Mouse (Mus musculus): ENCODE data around the gene Ncf2.
A peak's percentile ranks its signal among the peaks of the same experiment; 100 is the strongest.

Gene Ncf2

GRCm38 (mm10) chr1:152819558-152819957 lies 19.6 kb downstream of the Ncf2 start:
- H3K36me3 ChIP-seq (ENCODE audit: insufficient read depth, low read length) = no peaks in the 10 kb centered on the region
- no peak for TF ChIP-seq CTCF (conservative IDR thresholded peaks at IDR 0.05; ENCODE audit: low read length)
- TF ChIP-seq NANOG (IDR thresholded peaks at IDR 0.05; ENCODE audit: borderline replicate concordance, low read length) = no peak
- no peak for TF ChIP-seq POU5F1 (IDR thresholded peaks at IDR 0.05; ENCODE audit: borderline replicate concordance, low read length)
- no peaks in the 10 kb centered on the region for H3K9me3 ChIP-seq (ENCODE audit: low read length)
- H3K4me3 ChIP-seq (replicated peaks; ENCODE audit: low read length) = no peak overlapping the region
- peaks cover 52% of the 10 kb centered on the region for H3K4me1 ChIP-seq (replicated peaks; ENCODE audit: low read depth, low read length)
- H3K27me3 ChIP-seq (ENCODE audit: insufficient read depth, low read length) = no peaks in the 10 kb centered on the region

GRCm38 (mm10) chr1:152820911-152821695 lies 21.1 kb downstream of the Ncf2 start:
- no peak for TF ChIP-seq NANOG (IDR thresholded peaks at IDR 0.05; ENCODE audit: borderline replicate concordance, low read length)
- no peak for TF ChIP-seq POU5F1 (IDR thresholded peaks at IDR 0.05; ENCODE audit: borderline replicate concordance, low read length)
- no peak for TF ChIP-seq CTCF (conservative IDR thresholded peaks at IDR 0.05; ENCODE audit: low read length)

GRCm38 (mm10) chr1:152821746-152822145 lies 21.8 kb downstream of the Ncf2 start:
- Histone ChIP-seq H3K9me3 (ENCODE audit: low read length) (no peaks in the 10 kb centered on the region), H3K36me3 (ENCODE audit: insufficient read depth, low read length) (no peaks in the 10 kb centered on the region), H3K4me1 (replicated peaks; ENCODE audit: low read depth, low read length) (peaks cover 31% of the 10 kb centered on the region), H3K27me3 (ENCODE audit: insufficient read depth, low read length) (no peaks in the 10 kb centered on the region), H3K4me3 (replicated peaks; ENCODE audit: low read length) (no peak overlapping the region)
- no peak for TF ChIP-seq POU5F1 (IDR thresholded peaks at IDR 0.05; ENCODE audit: borderline replicate concordance, low read length)
- no peak for TF ChIP-seq NANOG (IDR thresholded peaks at IDR 0.05; ENCODE audit: borderline replicate concordance, low read length)
- no peak for TF ChIP-seq CTCF (conservative IDR thresholded peaks at IDR 0.05; ENCODE audit: low read length)

More at GRCm38 (mm10) chr1:152820911-152821695, 21.1 kb downstream of the Ncf2 start:
- H3K4me3 ChIP-seq (replicated peaks; ENCODE audit: low read length) = no peak overlapping the region
- no peaks in the 10 kb centered on the region for H3K36me3 ChIP-seq (ENCODE audit: insufficient read depth, low read length)
- no peaks in the 10 kb centered on the region for H3K27me3 ChIP-seq (ENCODE audit: insufficient read depth, low read length)
- no peaks in the 10 kb centered on the region for H3K9me3 ChIP-seq (ENCODE audit: low read length)
- peaks cover 38% of the 10 kb centered on the region for H3K4me1 ChIP-seq (replicated peaks; ENCODE audit: low read depth, low read length)

- Histone ChIP-seq H3K4me3 (replicated peaks; ENCODE audit: low read length) (no peak overlapping the region), H3K4me1 (replicated peaks; ENCODE audit: low read depth, low read length) (peaks cover 32% of the 10 kb centered on the region), H3K36me3 (ENCODE audit: insufficient read depth, low read length) (no peaks in the 10 kb centered on the region), H3K9me3 (ENCODE audit: low read length) (no peaks in the 10 kb centered on the region), H3K27me3 (ENCODE audit: insufficient read depth, low read length) (no peaks in the 10 kb centered on the region)
- TF ChIP-seq POU5F1 (IDR thresholded peaks at IDR 0.05; ENCODE audit: borderline replicate concordance, low read length) (no peak), CTCF (conservative IDR thresholded peaks at IDR 0.05; ENCODE audit: low read length) (no peak), NANOG (IDR thresholded peaks at IDR 0.05; ENCODE audit: borderline replicate concordance, low read length) (no peak)
Measured at GRCm38 (mm10) chr1:152824206-152824605, 24.2 kb downstream of the Ncf2 start.

- Histone ChIP-seq H3K4me1 (replicated peaks; ENCODE audit: low read depth, low read length) (peaks cover 44% of the 10 kb centered on the region), H3K27me3 (ENCODE audit: insufficient read depth, low read length) (no peaks in the 10 kb centered on the region), H3K9me3 (ENCODE audit: low read length) (no peaks in the 10 kb centered on the region), H3K36me3 (ENCODE audit: insufficient read depth, low read length) (peaks cover 13% of the 10 kb centered on the region), H3K4me3 (replicated peaks; ENCODE audit: low read length) (no peak overlapping the region)
- no peak for TF ChIP-seq NANOG (IDR thresholded peaks at IDR 0.05; ENCODE audit: borderline replicate concordance, low read length)
- no peak for TF ChIP-seq CTCF (conservative IDR thresholded peaks at IDR 0.05; ENCODE audit: low read length)
- no peak for TF ChIP-seq POU5F1 (IDR thresholded peaks at IDR 0.05; ENCODE audit: borderline replicate concordance, low read length)
Measured at GRCm38 (mm10) chr1:152826446-152826845, 26.5 kb downstream of the Ncf2 start.

GRCm38 (mm10) chr1:152828168-152828567 lies 28.2 kb downstream of the Ncf2 start:
- Histone ChIP-seq H3K4me1 (replicated peaks; ENCODE audit: low read depth, low read length) (peaks cover 61% of the 10 kb centered on the region), H3K9me3 (ENCODE audit: low read length) (no peaks in the 10 kb centered on the region), H3K36me3 (ENCODE audit: insufficient read depth, low read length) (peaks cover 30% of the 10 kb centered on the region), H3K4me3 (replicated peaks; ENCODE audit: low read length) (peak overlapping the region; percentile 35; the same call in 1 of the 2 replicates), H3K27me3 (ENCODE audit: insufficient read depth, low read length) (no peaks in the 10 kb centered on the region)
- TF ChIP-seq NANOG (IDR thresholded peaks at IDR 0.05; ENCODE audit: borderline replicate concordance, low read length) (no peak), POU5F1 (IDR thresholded peaks at IDR 0.05; ENCODE audit: borderline replicate concordance, low read length) (no peak), CTCF (conservative IDR thresholded peaks at IDR 0.05; ENCODE audit: low read length) (no peak)

GRCm38 (mm10) chr1:152828637-152829355 lies 28.8 kb downstream of the Ncf2 start:
- Histone ChIP-seq H3K4me3 (replicated peaks; ENCODE audit: low read length) (peak overlapping the region; percentile 35; the same call in 1 of the 2 replicates), H3K27me3 (ENCODE audit: insufficient read depth, low read length) (no peaks in the 10 kb centered on the region), H3K36me3 (ENCODE audit: insufficient read depth, low read length) (peaks cover 34% of the 10 kb centered on the region), H3K9me3 (ENCODE audit: low read length) (no peaks in the 10 kb centered on the region), H3K4me1 (replicated peaks; ENCODE audit: low read depth, low read length) (peaks cover 68% of the 10 kb centered on the region)
- TF ChIP-seq POU5F1 (IDR thresholded peaks at IDR 0.05; ENCODE audit: borderline replicate concordance, low read length) (no peak), NANOG (IDR thresholded peaks at IDR 0.05; ENCODE audit: borderline replicate concordance, low read length) (no peak)

GRCm38 (mm10) chr1:152830054-152830453 lies 30.1 kb downstream of the Ncf2 start:
- no peaks in the 10 kb centered on the region for H3K27me3 ChIP-seq (ENCODE audit: insufficient read depth, low read length)
- peaks cover 46% of the 10 kb centered on the region for H3K36me3 ChIP-seq (ENCODE audit: insufficient read depth, low read length)
- H3K4me3 ChIP-seq (replicated peaks; ENCODE audit: low read length) = no peak overlapping the region
- no peak for TF ChIP-seq NANOG (IDR thresholded peaks at IDR 0.05; ENCODE audit: borderline replicate concordance, low read length)
- TF ChIP-seq CTCF (conservative IDR thresholded peaks at IDR 0.05; ENCODE audit: low read length) = no peak
- TF ChIP-seq POU5F1 (IDR thresholded peaks at IDR 0.05; ENCODE audit: borderline replicate concordance, low read length) = no peak
- peaks cover 77% of the 10 kb centered on the region for H3K4me1 ChIP-seq (replicated peaks; ENCODE audit: low read depth, low read length)
- no peaks in the 10 kb centered on the region for H3K9me3 ChIP-seq (ENCODE audit: low read length)

Data from E14TG2a.4 (cell line).